Comparison of ENCODE assay signal across 8 mouse cellular contexts in genomic region chr8:124257363-124257762, GRCm38 (mm10). TPM values are rescaled to one million over a fixed set of nuclear protein-coding genes. Genes with fewer than 3 reads are reported as not detected.
DNase-seq lines count a peak whose midpoint lies in the region; ATAC-seq and TF ChIP-seq lines count a peak whose summit lies in the region.

No protein-coding gene starts in this region.

- no peak overlapping the region for H3K4me3 ChIP-seq in hindbrain, embryonic 12.5 days
- no peak overlapping the region for H3K4me3 ChIP-seq in hindbrain, embryonic 11.5 days (ENCODE audit: low read depth, low read length)
- no peak overlapping the region for H3K4me3 ChIP-seq in brown adipose tissue, adult 24 weeks (ENCODE audit: insufficient read depth, low read depth, low read length)
- H3K4me3 ChIP-seq in gastrocnemius, adult 2 months, result peak overlapping the region; percentile 37
- H3K4me3 ChIP-seq in hindbrain, postnatal 0 days (ENCODE audit: low read length), result no peak overlapping the region

- no peaks in the 10 kb centered on the region for H3K36me3 ChIP-seq in hindbrain, embryonic 12.5 days
- H3K36me3 ChIP-seq in hindbrain, embryonic 11.5 days (ENCODE audit: control insufficient read depth, insufficient read depth, low read length), result no peaks in the 10 kb centered on the region
- no peaks in the 10 kb centered on the region for H3K36me3 ChIP-seq in hindbrain, postnatal 0 days (ENCODE audit: insufficient read depth, low read length)

- WGBS in hindbrain, embryonic 12.5 days, result 49% methylated on average over 10 of the region's 10 CpGs
- 84% methylated on average over 10 of the region's 10 CpGs for WGBS in hindbrain, embryonic 11.5 days
- WGBS in hindbrain, postnatal 0 days, result 15% methylated on average over 10 of the region's 10 CpGs

- H3K4me2 ChIP-seq in hindbrain, embryonic 12.5 days (replicated peaks), result no peak overlapping the region
- no peak overlapping the region for H3K4me2 ChIP-seq in hindbrain, embryonic 11.5 days (replicated peaks; ENCODE audit: low read depth, low read length)
- peak overlapping the region; percentile 21; the same call in 1 of the 2 replicates for H3K4me2 ChIP-seq in hindbrain, postnatal 0 days (ENCODE audit: low read depth, low read length)

- DNase-seq in hindbrain, embryonic 11.5 days (ENCODE audit: low spot score), result no peak
- peak; percentile 80 for DNase-seq in gastrocnemius, adult 2 months
- peak; percentile 87 for DNase-seq in hindbrain, postnatal 0 days (ENCODE audit: low spot score)
- peak; percentile 84 for DNase-seq in left cerebral cortex, postnatal 4 days
- peak; percentile 56 for DNase-seq in ovary, postnatal 14 days (ENCODE audit: low spot score)
- no peak for DNase-seq in B cell, adult 2 months

- no peak overlapping the region for H3K9ac ChIP-seq in hindbrain, embryonic 12.5 days
- no peak overlapping the region for H3K9ac ChIP-seq in hindbrain, embryonic 11.5 days (ENCODE audit: low read depth, low read length)
- H3K9ac ChIP-seq in hindbrain, postnatal 0 days (replicated peaks; ENCODE audit: low read length), result no peak overlapping the region

- H3K4me1 ChIP-seq in hindbrain, embryonic 12.5 days, result peaks cover 62% of the 10 kb centered on the region
- peaks cover 10% of the 10 kb centered on the region; the same call in 1 of the 2 replicates for H3K4me1 ChIP-seq in hindbrain, embryonic 11.5 days (replicated peaks; ENCODE audit: control insufficient read depth, insufficient read depth, low read length)
- H3K4me1 ChIP-seq in brown adipose tissue, adult 24 weeks (ENCODE audit: control insufficient read depth, insufficient read depth, insufficient read length, low read length), result peaks cover 31% of the 10 kb centered on the region
- H3K4me1 ChIP-seq in hindbrain, postnatal 0 days (ENCODE audit: insufficient read depth, low read length), result peaks cover 30% of the 10 kb centered on the region

- TF ChIP-seq CTCF in gastrocnemius, adult 2 months (IDR thresholded peaks at IDR 0.05), result no peak
- TF ChIP-seq CTCF in hindbrain, postnatal 0 days (IDR thresholded peaks at IDR 0.05; ENCODE audit: low read depth), result no peak

- no peaks in the 10 kb centered on the region for H3K9me3 ChIP-seq in hindbrain, embryonic 12.5 days (replicated peaks)
- no peaks in the 10 kb centered on the region for H3K9me3 ChIP-seq in hindbrain, embryonic 11.5 days (ENCODE audit: control insufficient read depth, low read length)
- H3K9me3 ChIP-seq in hindbrain, postnatal 0 days (ENCODE audit: low read length), result no peaks in the 10 kb centered on the region

- H3K27me3 ChIP-seq in hindbrain, embryonic 12.5 days, result no peaks in the 10 kb centered on the region
- no peaks in the 10 kb centered on the region for H3K27me3 ChIP-seq in hindbrain, embryonic 11.5 days (ENCODE audit: control insufficient read depth, insufficient read depth, low read length)
- no peaks in the 10 kb centered on the region for H3K27me3 ChIP-seq in hindbrain, postnatal 0 days (ENCODE audit: insufficient read depth, low read length)

- intact Hi-C loops in gastrocnemius, adult 2 months (cut with DNase I), result no loop called here
- intact Hi-C loops in left cerebral cortex, postnatal 4 days (cut with DNase I), result no loop called here

- no peak for ATAC-seq in hindbrain, embryonic 12.5 days (ENCODE audit: low FRiP score)
- ATAC-seq in hindbrain, embryonic 11.5 days (ENCODE audit: low FRiP score), result no peak
- ATAC-seq in hindbrain, postnatal 0 days, result peak; percentile 80

- peak overlapping the region; percentile 57 for H3K27ac ChIP-seq in hindbrain, embryonic 12.5 days
- H3K27ac ChIP-seq in hindbrain, embryonic 11.5 days (ENCODE audit: low read depth, low read length), result no peak overlapping the region
- H3K27ac ChIP-seq in brown adipose tissue, adult 24 weeks (replicated peaks; ENCODE audit: low read depth, low read length), result peak overlapping the region; percentile 55
- peak overlapping the region; percentile 71 for H3K27ac ChIP-seq in gastrocnemius, adult 2 months
- peak overlapping the region; percentile 56 for H3K27ac ChIP-seq in hindbrain, postnatal 0 days

RNA-seq across cellular contexts. Expression of gene Galnt2, which starts 26.2 kb away (rescaled TPM):
- 84.8 and 86.1 TPM in 2 replicates for polyA plus RNA-seq in hindbrain, embryonic 12.5 days (2016; fragmentation: Nextera tagmentation; extraction: Ambion mirVana)
- polyA plus RNA-seq in hindbrain, embryonic 11.5 days (2014; fragmentation: Nextera tagmentation; extraction: Ambion mirVana), result 47.0 and 53.5 TPM in 2 replicates
- 34.1 and 54.4 TPM in 2 replicates for polyA plus RNA-seq in brown adipose tissue, adult 24 weeks (2012; ENCODE audit: insufficient read depth, insufficient read length, missing spikeins)
- 10 to 100 TPM; 35.6 to 37.2 TPM for total RNA-seq in gastrocnemius, adult 2 months (2021)
- 36.5 and 77.6 TPM in 2 replicates for total RNA-seq in hindbrain, postnatal 0 days (2014; rRNA removed)
- 53.3 and 54.9 TPM in 2 replicates for polyA plus RNA-seq in hindbrain, postnatal 0 days (2015; fragmentation: Nextera tagmentation; extraction: Ambion mirVana)
- total RNA-seq in left cerebral cortex, postnatal 4 days (2021), result 100 to 1,000 TPM in 1 of 2 experiments, 10 to 100 TPM in 1; 91.8 to 106 TPM

Comparison
In these comparisons a context has a peak if more than half of its experiments do, and no peak if none do; other contexts are left out.
1. DNase-seq: peak in gastrocnemius, adult 2 months (single experiment), hindbrain, postnatal 0 days (single experiment), left cerebral cortex, postnatal 4 days (single experiment) and ovary, postnatal 14 days (single experiment); none in hindbrain, embryonic 11.5 days (single experiment) and B cell, adult 2 months (0 of 2).